Mouse (Mus musculus) midbrain, embryonic 15.5 days (tissue): ENCODE data around the gene Cd63. TPM values are rescaled to one million over a fixed set of nuclear protein-coding genes. Genes with fewer than 3 reads are reported as not detected.

ENCODE experiments used
- ATAC-seq: fragments of 200-750 bp; cut with Nextera tagmentation; replicated peaks from 2 replicates; pipeline ENCODE4 v1.8.0; 2017; ENCODE audit warnings: moderate TSS enrichment
- H3K27ac ChIP-seq: fragments of 300-500 bp; sonication (generic); 2 replicates; pipeline ENCODE4 v1.5.1; 2015; ENCODE audit warnings: mild to moderate bottlenecking, inconsistent platforms
- H3K27me3 ChIP-seq: fragments of 300-500 bp; sonication (generic); replicated peaks from 2 replicates; pipeline ENCODE4 v1.6.1; 2015; ENCODE audit warnings: inconsistent platforms
- H3K36me3 ChIP-seq: fragments of 300-500 bp; sonication (generic); replicated peaks from 2 replicates; pipeline ENCODE4 v1.6.1; 2015; ENCODE audit warnings: inconsistent platforms
- H3K4me1 ChIP-seq: fragments of 300-500 bp; sonication (generic); 2 replicates; pipeline ENCODE4 v1.6.1; 2015; ENCODE audit warnings: inconsistent platforms
- H3K4me2 ChIP-seq: fragments of 300-500 bp; sonication (generic); 2 replicates; pipeline ENCODE4 v1.6.1; 2015; ENCODE audit warnings: inconsistent platforms, mild to moderate bottlenecking, moderate library complexity
- H3K4me3 ChIP-seq: fragments of 300-500 bp; sonication (generic); 2 replicates; pipeline ENCODE4 v1.5.1; 2015; ENCODE audit warnings: mild to moderate bottlenecking, inconsistent platforms
- H3K9ac ChIP-seq: fragments of 300-500 bp; sonication (generic); 2 replicates; pipeline ENCODE4 v1.6.1; 2015; ENCODE audit warnings: mild to moderate bottlenecking, inconsistent platforms
- H3K9me3 ChIP-seq: fragments of 300-500 bp; sonication (generic); 2 replicates; pipeline ENCODE4 v1.6.1; 2016; ENCODE audit warnings: inconsistent platforms
- WGBS: fragments of 180-500 bp; shearing (Covaris S2); methylation state at CpG from one replicate; pipeline ENCODE4 v1.1.7; 2015; ENCODE audit warnings: mixed read lengths; 5-methylcytosine and 5-hydroxymethylcytosine counted together
- polyA plus RNA-seq: library from polyadenylated mRNA; unstranded; fragments of >200 nt; fragmentation: Nextera tagmentation; extraction: Ambion mirVana; gene quantifications from 2 replicates; pipeline ENCODE4 v1.2.1, GENCODE M21; 2015

The Cd63 gene
- polyA plus RNA-seq, 1 experiment from 2014 or later, result 154 TPM

DNA sequence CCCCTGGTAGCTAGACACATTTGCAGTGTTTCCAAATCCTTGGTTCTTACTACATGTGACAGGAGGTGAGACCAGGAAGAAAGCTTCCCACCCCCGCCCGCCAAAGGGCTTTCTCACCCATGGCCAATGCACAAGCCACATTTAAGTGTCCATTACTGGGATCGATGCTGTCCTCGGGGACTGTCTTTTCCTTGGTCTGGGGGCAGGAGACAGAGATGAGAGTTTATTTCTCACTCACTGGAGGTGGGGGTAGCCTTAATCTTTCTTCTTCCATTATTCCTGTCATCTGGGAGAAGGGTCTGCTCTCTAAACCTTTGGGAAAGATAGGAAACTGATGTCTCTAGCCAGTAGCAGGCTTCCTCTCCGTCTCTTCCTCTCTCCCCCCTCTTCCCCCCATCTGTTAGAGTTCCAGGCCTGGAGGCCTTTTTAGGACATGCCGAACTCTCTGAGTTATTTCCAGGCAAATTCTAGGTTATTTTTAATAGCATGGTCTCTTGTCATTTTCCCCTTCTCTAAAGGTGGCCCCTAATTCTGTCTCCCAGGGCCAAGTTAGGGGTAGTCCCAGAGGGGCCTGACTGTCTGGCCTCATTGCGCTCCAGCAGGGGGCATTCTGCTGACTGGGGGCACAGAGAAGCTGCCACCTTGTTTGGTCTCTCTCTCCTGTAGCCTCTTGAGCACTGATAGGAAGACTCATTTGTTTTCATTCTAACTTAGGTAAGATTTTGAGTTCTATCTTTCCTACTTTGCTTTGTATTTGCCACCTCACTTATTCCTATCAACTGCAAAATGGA is 34.4 kb downstream of the Cd63 start:
- Histone ChIP-seq H3K9ac (no peak overlapping the region), H3K4me3 (no peak overlapping the region; the same call in 1 of the 2 replicates), H3K4me1 (peaks cover 10% of the 10 kb centered on the region), H3K9me3 (no peaks in the 10 kb centered on the region), H3K27me3 (peaks cover 51% of the 10 kb centered on the region), H3K27ac (no peak overlapping the region), H3K4me2 (peak overlapping the region; percentile 88; the same call in 1 of the 2 replicates), H3K36me3 (no peaks in the 10 kb centered on the region)
- ATAC-seq, result no peak
- 60% methylated on average over 7 of the region's 7 CpGs for WGBS

DNA sequence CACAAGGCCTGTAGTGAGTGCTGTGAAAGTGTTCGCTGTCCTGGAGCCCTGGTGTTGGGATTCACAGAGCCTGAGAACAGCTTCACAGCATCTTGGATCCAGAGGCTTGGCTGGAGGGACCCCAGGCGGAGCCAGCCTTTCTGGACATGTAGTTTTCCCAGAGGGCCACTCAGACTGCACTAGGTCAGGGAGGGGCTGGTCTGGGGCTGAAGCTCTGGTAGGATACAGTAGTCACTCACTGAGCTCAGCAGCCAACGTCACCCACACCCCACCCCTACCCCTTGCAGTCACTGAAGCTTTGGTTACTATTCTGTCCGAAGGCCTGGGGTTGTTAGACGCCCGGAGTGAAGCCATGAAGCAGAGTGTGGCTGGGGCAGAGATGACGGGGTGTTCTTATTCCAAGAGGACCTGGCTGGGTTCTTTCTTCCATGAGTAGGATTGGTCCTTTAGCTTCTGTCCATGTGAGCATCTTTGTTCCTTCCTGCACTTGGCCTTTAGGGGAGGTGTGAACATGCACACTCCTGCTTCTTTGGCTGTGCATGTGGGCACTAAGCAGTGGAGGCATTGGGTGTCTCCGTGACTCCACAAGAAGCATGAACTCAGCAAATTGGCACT is 35.1 kb downstream of the Cd63 start:
- no peak overlapping the region for H3K27ac ChIP-seq
- no peaks in the 10 kb centered on the region for H3K9me3 ChIP-seq
- no peak for ATAC-seq
- no peaks in the 10 kb centered on the region for H3K36me3 ChIP-seq
- H3K4me1 ChIP-seq, result peaks cover 10% of the 10 kb centered on the region
- WGBS, result 72% methylated on average over 8 of the region's 8 CpGs
- H3K9ac ChIP-seq, result no peak overlapping the region
- H3K27me3 ChIP-seq, result peaks cover 50% of the 10 kb centered on the region
- no peak overlapping the region for H3K4me3 ChIP-seq
- no peak overlapping the region for H3K4me2 ChIP-seq

DNA sequence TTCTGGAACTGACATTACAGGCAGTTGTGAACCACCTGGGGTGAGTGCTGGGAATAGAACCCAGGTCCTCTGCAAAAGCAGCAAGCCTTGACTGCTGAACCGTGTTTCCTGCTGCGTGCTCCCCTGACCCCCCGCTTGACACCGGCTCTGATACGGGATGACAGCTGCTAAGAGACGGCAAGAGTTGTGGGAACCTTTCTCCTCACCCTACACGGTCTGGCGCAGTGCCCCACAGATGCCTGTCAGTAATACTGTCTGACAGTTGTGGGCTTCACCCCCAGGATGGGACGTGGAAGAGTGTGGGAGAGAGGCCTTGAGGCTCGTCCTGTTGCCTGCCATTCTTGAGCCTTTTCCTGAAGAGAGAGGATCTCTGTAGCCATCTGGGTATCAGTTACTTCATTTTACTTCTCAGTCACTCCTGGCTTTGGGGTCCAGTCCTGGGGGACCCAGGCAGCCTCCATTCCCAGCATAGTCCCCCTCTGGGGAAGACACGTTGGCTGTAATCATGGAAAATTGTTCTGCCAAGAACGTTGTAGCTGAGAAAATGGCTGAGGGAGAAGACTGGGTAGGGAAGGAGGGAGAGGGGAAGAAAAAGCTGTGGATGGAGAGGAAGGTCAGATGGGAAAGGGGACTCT is 37.1 kb downstream of the Cd63 start:
- H3K9ac ChIP-seq, result no peak overlapping the region
- H3K4me3 ChIP-seq, result no peak overlapping the region
- WGBS, result 77% methylated on average over 12 of the region's 12 CpGs
- H3K27ac ChIP-seq, result no peak overlapping the region
- H3K4me2 ChIP-seq, result no peak overlapping the region
- H3K4me1 ChIP-seq, result peaks cover 10% of the 10 kb centered on the region
- H3K9me3 ChIP-seq, result no peaks in the 10 kb centered on the region
- peaks cover 31% of the 10 kb centered on the region for H3K27me3 ChIP-seq
- H3K36me3 ChIP-seq, result no peaks in the 10 kb centered on the region
- ATAC-seq, result no peak

DNA sequence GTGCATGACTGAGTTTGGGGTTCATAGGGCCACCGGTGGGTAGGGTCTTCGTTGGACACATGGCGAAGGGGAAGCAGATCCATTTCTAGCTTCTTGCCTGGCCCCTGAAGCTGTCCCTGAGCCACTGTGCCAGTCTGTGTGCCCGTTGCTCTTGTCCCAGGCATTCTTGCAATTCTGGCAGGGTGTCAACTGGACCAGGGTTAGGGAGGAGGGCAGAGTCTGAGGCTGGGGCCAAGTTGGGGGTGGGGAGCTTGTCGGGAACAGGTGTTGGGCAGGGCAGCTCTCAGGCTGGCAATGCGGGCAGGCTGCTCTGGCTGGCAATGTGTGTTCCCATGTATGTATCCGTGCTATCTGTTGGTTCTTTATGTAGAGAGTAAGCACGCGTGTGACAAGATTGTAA is 37.7 kb downstream of the Cd63 start:
- Histone ChIP-seq H3K4me3 (no peak overlapping the region), H3K27ac (no peak overlapping the region), H3K36me3 (no peaks in the 10 kb centered on the region), H3K9ac (no peak overlapping the region), H3K27me3 (peaks cover 26% of the 10 kb centered on the region), H3K4me2 (no peak overlapping the region), H3K9me3 (no peaks in the 10 kb centered on the region), H3K4me1 (peaks cover 6% of the 10 kb centered on the region)
- WGBS, result 81% methylated on average over 9 of the region's 9 CpGs
- no peak for ATAC-seq

DNA sequence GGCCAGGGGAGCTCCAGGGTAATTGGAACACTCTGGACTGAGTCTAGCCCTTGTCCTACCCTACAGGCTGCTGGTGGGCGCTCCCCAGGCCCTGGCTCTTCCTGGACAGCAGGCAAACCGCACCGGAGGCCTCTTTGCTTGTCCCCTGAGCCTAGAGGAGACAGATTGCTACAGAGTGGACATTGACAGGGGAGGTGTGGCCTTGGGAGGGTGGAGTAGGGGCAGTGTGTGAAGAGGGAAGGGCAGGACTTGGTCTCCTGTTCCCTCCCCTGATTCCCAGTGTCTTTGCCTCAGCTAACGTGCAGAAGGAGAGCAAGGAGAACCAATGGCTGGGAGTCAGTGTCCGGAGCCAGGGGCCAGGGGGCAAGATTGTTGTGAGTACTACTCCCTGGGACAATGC is 38.2 kb downstream of the Cd63 start:
- H3K27ac ChIP-seq, result no peak overlapping the region
- H3K27me3 ChIP-seq, result peaks cover 22% of the 10 kb centered on the region
- no peak overlapping the region for H3K4me3 ChIP-seq
- H3K4me1 ChIP-seq, result peaks cover 1% of the 10 kb centered on the region
- ATAC-seq, result no peak
- 71% methylated on average over 5 of the region's 5 CpGs for WGBS
- no peak overlapping the region for H3K9ac ChIP-seq
- no peak overlapping the region for H3K4me2 ChIP-seq
- no peaks in the 10 kb centered on the region for H3K9me3 ChIP-seq
- no peaks in the 10 kb centered on the region for H3K36me3 ChIP-seq

DNA sequence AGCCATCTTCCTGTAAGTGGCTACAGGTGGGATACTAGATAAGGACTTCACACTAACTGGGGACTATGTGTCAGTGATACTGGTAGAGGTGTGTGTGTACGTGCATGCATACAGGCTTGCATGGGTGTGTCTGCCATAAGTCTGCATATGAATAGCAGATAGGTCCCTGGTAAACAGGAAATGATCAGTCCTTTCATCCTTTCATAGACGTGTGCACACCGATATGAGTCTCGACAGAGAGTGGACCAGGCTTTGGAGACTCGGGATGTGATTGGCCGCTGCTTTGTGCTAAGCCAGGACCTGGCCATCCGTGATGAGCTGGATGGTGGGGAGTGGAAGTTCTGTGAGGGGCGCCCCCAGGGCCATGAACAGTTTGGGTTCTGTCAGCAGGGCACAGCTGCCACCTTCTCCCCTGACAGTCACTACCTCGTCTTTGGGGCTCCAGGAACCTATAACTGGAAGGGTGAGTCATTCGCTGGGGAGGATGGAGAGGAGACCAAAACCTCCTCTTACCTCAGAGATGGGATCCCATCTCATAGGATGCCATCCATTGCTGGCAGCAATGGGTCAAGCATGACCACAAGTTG is 39.8 kb downstream of the Cd63 start:
- ATAC-seq, result no peak
- H3K9me3 ChIP-seq, result no peaks in the 10 kb centered on the region
- H3K4me1 ChIP-seq, result no peaks in the 10 kb centered on the region
- no peaks in the 10 kb centered on the region for H3K36me3 ChIP-seq
- WGBS, result 84% methylated on average over 10 of the region's 10 CpGs
- peaks cover 9% of the 10 kb centered on the region for H3K27me3 ChIP-seq
- H3K9ac ChIP-seq, result no peak overlapping the region
- no peak overlapping the region for H3K27ac ChIP-seq
- H3K4me2 ChIP-seq, result no peak overlapping the region
- no peak overlapping the region for H3K4me3 ChIP-seq

DNA sequence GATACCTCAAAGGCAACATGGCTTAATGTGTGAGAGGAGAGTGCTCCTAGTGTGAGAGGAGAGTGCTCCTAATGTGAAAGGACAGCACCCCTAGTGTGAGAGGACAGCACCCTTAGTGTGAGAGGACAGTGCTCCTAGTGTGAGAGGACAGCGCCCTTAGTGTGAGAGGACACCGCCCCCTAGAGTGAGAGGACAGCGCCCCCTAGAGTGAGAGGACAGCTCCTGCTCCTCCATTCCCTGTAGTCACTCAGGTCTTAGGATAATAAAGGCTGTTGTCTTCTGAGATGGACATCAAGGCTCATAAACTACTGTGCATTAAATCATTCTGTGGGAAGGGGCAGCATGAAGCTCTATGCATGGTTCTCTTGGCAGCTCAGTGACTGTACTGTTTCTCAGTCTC is 44.9 kb downstream of the Cd63 start:
- 16% methylated on average over 3 of the region's 3 CpGs for WGBS
- Histone ChIP-seq H3K27ac (no peak overlapping the region), H3K4me3 (no peak overlapping the region), H3K9me3 (no peaks in the 10 kb centered on the region), H3K9ac (no peak overlapping the region), H3K4me1 (no peaks in the 10 kb centered on the region), H3K27me3 (no peaks in the 10 kb centered on the region), H3K36me3 (no peaks in the 10 kb centered on the region), H3K4me2 (no peak overlapping the region)
- ATAC-seq, result no peak

DNA sequence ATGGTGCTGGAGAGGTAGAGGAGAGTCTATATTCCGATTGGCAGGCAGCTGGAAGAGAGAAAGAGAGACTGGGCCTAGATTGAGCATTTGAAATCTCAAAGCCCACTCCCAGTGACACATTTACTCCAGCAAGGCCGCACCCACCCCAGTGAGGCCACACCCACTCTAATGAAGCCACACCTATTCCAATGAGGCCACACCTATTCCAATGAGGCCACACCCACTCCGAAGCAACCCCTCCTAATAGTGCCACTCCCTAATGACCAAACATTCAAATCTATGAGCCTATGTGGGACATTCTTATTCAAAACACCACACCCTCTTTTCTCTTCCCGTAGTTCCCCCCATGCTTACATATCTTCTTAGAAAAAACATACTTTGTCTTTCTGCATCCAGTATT is 46.7 kb downstream of the Cd63 start:
- Histone ChIP-seq H3K4me1 (no peaks in the 10 kb centered on the region), H3K36me3 (no peaks in the 10 kb centered on the region), H3K4me3 (no peak overlapping the region), H3K9ac (no peak overlapping the region), H3K4me2 (no peak overlapping the region), H3K27ac (no peak overlapping the region), H3K9me3 (no peaks in the 10 kb centered on the region), H3K27me3 (no peaks in the 10 kb centered on the region)
- ATAC-seq, result no peak
- 91% methylated on average over 4 of the region's 4 CpGs for WGBS

DNA sequence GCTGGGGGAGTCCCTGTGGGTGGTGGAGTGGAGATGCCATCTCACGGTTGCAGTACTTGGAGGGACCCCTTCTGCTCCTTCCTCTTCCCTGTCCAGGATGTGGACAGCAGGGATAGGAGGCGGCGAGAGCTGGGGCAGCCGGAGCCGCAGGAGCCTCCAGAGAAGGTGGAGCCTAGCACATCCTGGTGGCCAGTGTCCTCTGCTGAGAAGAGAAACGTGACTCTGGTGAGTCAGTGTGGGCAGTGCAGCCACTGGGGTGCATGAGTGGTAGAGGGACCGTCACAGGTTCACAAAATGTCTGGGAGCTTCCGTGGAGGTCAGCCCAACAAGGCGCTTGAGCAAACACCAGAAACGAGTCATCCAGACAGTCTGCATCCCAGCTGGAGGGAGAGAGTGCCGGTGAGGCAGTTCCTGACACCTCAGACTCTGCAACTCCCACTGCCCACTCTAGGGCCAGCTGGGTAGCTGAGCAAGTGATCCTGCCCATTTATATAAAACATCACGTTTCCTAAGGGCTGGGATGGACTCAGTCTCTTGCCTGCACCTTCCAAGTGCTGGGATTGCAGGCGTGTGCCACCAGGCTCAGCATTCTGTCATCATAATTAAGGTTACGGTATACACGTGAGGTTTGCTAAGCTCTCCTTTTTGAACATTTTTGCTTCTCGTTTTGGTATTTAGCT is 49.6 kb downstream of the Cd63 start:
- 76% methylated on average over 16 of the region's 16 CpGs for WGBS

DNA sequence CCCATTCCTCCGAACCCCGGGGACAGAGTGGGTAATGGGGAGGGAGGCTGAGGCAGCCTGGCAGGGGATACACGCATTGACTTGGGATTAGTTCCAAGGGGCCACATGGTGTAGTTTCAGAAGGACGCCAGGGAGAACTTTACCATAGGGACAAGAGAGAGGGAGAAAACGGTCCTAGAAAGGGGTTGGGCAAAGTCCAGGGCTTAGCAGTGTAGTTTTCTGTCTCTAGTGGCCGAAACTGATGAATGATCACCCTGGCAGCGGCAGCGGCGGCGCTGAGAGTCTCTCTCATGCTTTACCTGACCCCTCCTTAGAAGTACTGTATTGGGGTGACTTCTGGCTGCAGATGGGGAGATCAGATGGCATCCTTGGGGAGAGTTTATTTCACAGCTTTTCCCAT is 57.6 kb downstream of the Cd63 start:
- Histone ChIP-seq H3K4me1 (no peaks in the 10 kb centered on the region), H3K4me3 (no peak overlapping the region), H3K9ac (no peak overlapping the region), H3K36me3 (no peaks in the 10 kb centered on the region), H3K4me2 (no peak overlapping the region), H3K27ac (no peak overlapping the region), H3K9me3 (no peaks in the 10 kb centered on the region), H3K27me3 (no peaks in the 10 kb centered on the region)
- no peak for ATAC-seq
- WGBS, result 81% methylated on average over 10 of the region's 10 CpGs

More for the DNA sequence above, 49.6 kb downstream of the Cd63 start:
- no peak overlapping the region for H3K9ac ChIP-seq
- H3K4me3 ChIP-seq, result no peak overlapping the region
- H3K9me3 ChIP-seq, result no peaks in the 10 kb centered on the region
- H3K27me3 ChIP-seq, result no peaks in the 10 kb centered on the region
- no peak overlapping the region for H3K27ac ChIP-seq
- H3K36me3 ChIP-seq, result no peaks in the 10 kb centered on the region
- no peak overlapping the region for H3K4me2 ChIP-seq
- no peak for ATAC-seq
- no peaks in the 10 kb centered on the region for H3K4me1 ChIP-seq

DNA sequence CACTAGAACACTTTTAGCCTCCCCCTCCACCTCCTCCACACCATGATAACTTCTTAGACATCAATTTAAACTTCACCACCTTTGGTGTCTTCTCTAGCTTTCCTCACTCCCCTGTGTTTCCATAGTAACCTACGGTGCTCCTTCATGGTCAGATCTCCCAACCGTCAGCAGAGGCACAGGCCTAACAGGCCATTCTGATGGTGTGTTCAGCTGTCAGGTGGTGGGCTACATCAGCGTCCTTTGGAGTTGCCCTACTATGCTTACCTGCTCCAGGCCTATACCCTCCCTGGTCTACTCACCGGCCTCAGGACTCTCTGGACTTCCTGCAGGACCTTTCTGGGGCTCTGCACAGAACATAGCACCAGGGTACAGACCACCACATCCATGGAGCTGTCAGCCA is 59.4 kb downstream of the Cd63 start:
- WGBS, result 70% methylated on average over 4 of the region's 4 CpGs
- no peak; the same call in 1 of the 2 replicates for ATAC-seq
- no peaks in the 10 kb centered on the region for H3K4me1 ChIP-seq

More for the DNA sequence above, 59.4 kb downstream of the Cd63 start:
- Histone ChIP-seq H3K9ac (no peak overlapping the region), H3K9me3 (no peaks in the 10 kb centered on the region), H3K27me3 (no peaks in the 10 kb centered on the region), H3K4me3 (no peak overlapping the region), H3K4me2 (no peak overlapping the region), H3K27ac (no peak overlapping the region), H3K36me3 (no peaks in the 10 kb centered on the region)
